In genomic region chr3:78667374-78668023, GRCm38 (mm10) we compare ENCODE assay signal across 19 mouse cellular contexts.
"Had no signal": no experiment of that assay in that cellular context is flagged by ENCODE, and none has a peak within 500 bp of the region (broad histone marks: within the 10 kb centered on the region; RNA-seq: fewer than 3 reads in every experiment).

No protein-coding gene starts in this region.

- DNase-seq: lung, adult 18-20 months; lung, postnatal 4 days; midbrain, embryonic 14.5 days; retina, postnatal 1 day; right cerebral cortex, adult 18-20 months; right cerebral cortex, postnatal 25 days; right cerebral cortex, postnatal 4 days; spleen, adult 18-20 months; thymus, adult 18-20 months; thymus, postnatal 14 days; thymus, postnatal 36 days had no signal

- H3K36me3 ChIP-seq: lung, embryonic 15.5 days; midbrain, embryonic 10.5 days; midbrain, embryonic 12.5 days; neural tube, embryonic 13.5 days; neural tube, embryonic 15.5 days had no signal

- H3K9ac ChIP-seq: lung, embryonic 15.5 days; midbrain, embryonic 12.5 days; neural tube, embryonic 13.5 days; neural tube, embryonic 15.5 days had no signal

- H3K27me3 ChIP-seq: lung, embryonic 15.5 days; midbrain, embryonic 12.5 days; neural tube, embryonic 13.5 days; neural tube, embryonic 15.5 days had no signal

- H3K4me1 ChIP-seq: lung, embryonic 15.5 days; midbrain, embryonic 10.5 days; midbrain, embryonic 12.5 days; neural tube, embryonic 13.5 days; neural tube, embryonic 15.5 days had no signal

- H3K4me2 ChIP-seq: lung, embryonic 15.5 days; midbrain, embryonic 12.5 days; neural tube, embryonic 13.5 days; neural tube, embryonic 15.5 days had no signal

- ATAC-seq: lung, postnatal 0 days; midbrain, embryonic 16.5 days had no signal

- H3K27ac ChIP-seq: lung, embryonic 15.5 days; midbrain, embryonic 10.5 days; midbrain, embryonic 12.5 days; neural tube, embryonic 13.5 days; neural tube, embryonic 15.5 days had no signal

- H3K4me3 ChIP-seq: lung, embryonic 15.5 days; midbrain, embryonic 10.5 days; midbrain, embryonic 12.5 days; myocyte; neural tube, embryonic 13.5 days; neural tube, embryonic 15.5 days had no signal

- H3K9me3 ChIP-seq: lung, embryonic 15.5 days; midbrain, embryonic 10.5 days; midbrain, embryonic 12.5 days; neural tube, embryonic 13.5 days; neural tube, embryonic 15.5 days had no signal
